Mouse (Mus musculus): ENCODE results near the gene Aatf. TPM values are rescaled to one million over a fixed set of nuclear protein-coding genes. Genes with fewer than 3 reads are reported as not detected.

The Aatf gene
- 10 to 100 TPM; 10.5 to 10.9 TPM for total RNA-seq (2021)
- long read RNA-seq, experiment 1, transcript Aatf-201 (13 exons, 1,822 nt): major isoform, 7 of 10 reads
- long read RNA-seq, experiment 1, partial matches to known transcripts: 0 of 10 reads
- long read RNA-seq, experiment 1, other reads (novel, unspliced or antisense): 2 of 10 reads
- long read RNA-seq, experiment 2, transcript Aatf-201 (13 exons, 1,822 nt): major isoform, 8 of 8 reads
- long read RNA-seq, experiment 2, partial matches to known transcripts: 0 of 8 reads
- long read RNA-seq, experiment 2, other reads (novel, unspliced or antisense): 0 of 8 reads

DNA sequence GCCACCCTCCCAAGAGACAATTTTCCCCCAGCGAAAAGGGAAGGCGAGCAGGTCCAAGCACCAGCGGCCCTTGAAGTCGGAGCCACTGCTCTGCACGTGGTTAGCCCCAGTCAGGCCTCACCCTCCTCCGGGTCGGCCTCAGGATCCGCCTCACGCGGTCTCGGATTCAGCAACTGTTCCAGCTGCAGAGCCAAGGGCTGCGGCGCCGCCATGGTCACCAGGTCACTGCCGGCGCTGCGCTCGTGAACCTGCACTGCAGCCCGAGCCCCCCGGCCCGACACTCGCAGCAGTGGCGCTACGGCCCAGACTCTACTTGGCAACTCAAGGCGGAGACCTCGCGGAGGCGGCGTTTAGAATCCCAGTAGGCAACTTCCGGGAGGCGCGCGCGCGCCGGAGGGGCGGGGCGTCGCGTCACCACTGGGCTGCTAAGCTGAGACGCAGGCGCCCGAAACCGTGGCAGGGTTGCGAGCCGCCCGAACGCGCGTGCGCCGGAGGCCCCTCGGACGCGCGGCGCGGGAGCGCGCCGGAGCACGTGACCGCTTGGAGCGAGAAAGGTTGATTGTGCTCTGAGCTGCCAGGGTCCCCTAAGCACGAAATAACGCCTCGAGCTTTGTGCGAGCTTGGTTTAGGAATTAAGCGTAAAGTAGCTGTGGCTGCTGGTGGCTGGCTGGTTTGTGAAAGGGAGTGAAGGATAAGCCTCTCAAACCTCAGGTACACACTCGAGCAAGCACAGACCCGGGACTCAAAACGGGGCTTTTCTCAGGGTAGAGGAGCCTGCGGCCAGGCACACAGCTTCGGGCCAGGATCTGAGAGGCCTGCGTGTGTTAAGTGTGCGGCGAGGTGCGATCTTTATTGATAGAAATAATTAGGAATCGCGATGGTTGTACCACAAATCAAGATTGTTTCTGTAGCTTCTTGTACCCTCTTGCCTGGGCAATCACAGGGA, at the start of gene Aatf:
Aatf (minus strand) TSS at position 352 of the 946 bp plus-strand sequence.
- DNase-seq: peak; percentile 96
- intact Hi-C loops (cut with DNase I; ENCODE audit: low total_unique reads): no loop called here

GRCm38 (mm10) chr11:84562758-84563347, 49.5 kb upstream of the Aatf start:
- DNase-seq: no peak
- intact Hi-C loops (cut with DNase I; ENCODE audit: low total_unique reads): no loop called here

GRCm38 (mm10) chr11:84561546-84561945, 48.2 kb upstream of the Aatf start:
- no peak for DNase-seq
- intact Hi-C loops (cut with DNase I; ENCODE audit: low total_unique reads): no loop called here

DNA sequence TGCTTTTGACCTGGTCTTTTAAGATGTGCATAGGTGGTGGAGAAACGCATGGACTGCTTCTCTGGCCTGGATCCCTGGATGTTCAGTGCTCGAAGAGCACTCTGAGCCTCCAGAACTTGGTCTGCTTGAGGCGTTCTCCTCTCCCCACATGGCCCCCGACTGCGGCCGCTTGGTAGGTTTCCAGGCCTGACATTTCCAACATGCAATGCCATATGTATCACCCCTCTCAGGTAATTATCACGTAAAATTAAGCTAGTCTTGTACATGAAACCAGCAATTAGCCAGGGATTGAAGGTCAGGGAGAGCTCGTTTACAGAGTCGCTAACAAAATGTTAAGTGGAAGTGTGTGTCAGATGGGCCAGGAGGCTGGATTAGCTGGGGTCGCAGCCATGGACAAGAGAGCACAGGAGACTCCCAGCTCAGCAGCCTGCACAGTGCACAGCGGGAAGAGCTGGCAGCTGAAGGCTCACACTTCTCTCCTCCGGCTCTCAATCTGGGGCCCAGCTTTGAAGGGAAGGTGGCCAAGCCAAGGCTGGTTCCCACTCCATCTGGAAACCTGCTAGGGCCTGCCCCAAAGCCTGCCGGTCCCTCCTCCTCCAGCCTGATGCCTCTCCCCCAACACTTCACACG, 40.6 kb upstream of the Aatf start:
- no peak for DNase-seq
- intact Hi-C loops (cut with DNase I; ENCODE audit: low total_unique reads): no loop called here

- intact Hi-C loops (cut with DNase I; ENCODE audit: low total_unique reads): no loop called here
- DNase-seq: no peak
Observed at GRCm38 (mm10) chr11:84551296-84551695, 38.0 kb upstream of the Aatf start.

GRCm38 (mm10) chr11:84549258-84549791, 36.0 kb upstream of the Aatf start:
- intact Hi-C loops (cut with DNase I; ENCODE audit: low total_unique reads): no loop called here
- no peak for DNase-seq

DNA sequence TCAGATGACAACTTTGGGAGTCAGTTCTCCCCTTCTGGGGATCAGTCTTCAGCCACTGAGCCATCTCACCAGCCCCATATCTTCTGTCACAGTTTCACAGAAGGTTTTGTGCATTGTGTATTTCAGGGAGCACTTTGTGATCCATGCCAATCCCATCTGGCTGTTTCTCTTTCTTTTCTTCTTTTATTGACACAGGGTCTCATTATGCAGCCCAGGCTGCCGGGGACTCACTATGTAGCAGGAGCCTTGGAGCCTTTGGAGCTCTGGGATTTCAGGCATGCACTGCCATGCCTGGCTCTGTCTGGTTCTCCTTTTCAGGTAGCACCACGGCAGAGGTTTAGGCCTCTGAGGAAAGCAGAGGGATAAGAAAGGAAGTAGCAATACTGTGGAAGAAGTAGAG, 35.0 kb upstream of the Aatf start:
- no peak for DNase-seq
- intact Hi-C loops (cut with DNase I; ENCODE audit: low total_unique reads): no loop called here

- intact Hi-C loops (cut with DNase I; ENCODE audit: low total_unique reads): no loop called here
- no peak for DNase-seq
Observed at GRCm38 (mm10) chr11:84539981-84540380, 26.7 kb upstream of the Aatf start.

- intact Hi-C loops (cut with DNase I; ENCODE audit: low total_unique reads): no loop called here
- DNase-seq: no peak
Observed at GRCm38 (mm10) chr11:84529797-84530703, 16.7 kb upstream of the Aatf start.

DNA sequence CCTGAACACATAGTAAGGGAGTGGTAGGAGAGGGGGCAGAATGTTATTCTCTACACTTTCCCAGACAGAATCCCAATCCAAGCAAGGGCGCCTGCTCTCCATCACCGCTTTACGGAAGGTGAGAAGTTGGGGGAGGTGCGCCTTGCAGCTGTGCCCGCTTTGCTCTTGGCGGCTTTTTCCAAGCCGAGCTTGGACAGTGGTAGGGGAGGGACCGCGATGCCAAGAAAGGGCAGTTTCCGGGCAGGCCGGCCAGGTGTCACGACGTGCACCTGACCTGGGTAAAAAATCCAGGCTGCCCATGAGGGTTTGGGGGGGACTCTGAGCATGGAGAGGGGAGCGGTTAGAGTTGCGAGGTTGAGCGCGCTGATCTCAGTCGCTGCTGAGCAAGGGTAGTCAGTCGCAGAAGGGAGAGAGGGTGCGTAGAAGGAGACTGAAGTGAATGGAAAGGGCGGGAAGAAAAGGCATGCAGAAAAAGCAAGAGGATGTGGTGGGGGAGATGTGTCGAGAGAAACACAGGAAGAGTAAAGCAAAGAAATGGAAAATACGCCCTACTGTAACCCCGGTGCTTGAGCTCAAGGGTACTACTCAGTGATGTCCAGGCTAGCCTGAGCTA, 15.9 kb upstream of the Aatf start:
- no peak for DNase-seq
- intact Hi-C loops (cut with DNase I; ENCODE audit: low total_unique reads): no loop called here

- intact Hi-C loops (cut with DNase I; ENCODE audit: low total_unique reads): no loop called here
- no peak for DNase-seq
Observed at GRCm38 (mm10) chr11:84526976-84527860, 13.9 kb upstream of the Aatf start.

DNA sequence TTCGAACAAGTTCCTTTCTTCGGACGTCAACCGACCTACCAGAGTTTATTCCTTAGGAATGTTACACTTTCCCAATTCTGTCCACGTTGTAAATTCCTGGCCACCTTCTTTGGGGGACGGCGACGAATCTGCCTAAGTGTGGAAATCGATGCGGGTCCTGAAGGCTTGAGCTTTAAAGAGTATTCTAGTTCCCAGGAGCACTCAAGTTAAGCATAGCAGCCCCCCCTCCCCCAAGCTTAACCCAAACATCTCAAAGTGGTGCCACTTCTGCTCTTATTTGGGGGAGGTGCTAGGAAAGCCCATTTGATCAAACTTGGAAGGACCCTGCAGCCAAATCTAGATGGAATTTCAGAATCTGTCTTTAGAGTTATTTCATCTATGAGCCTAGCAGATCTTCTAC, 13.1 kb upstream of the Aatf start:
- intact Hi-C loops (cut with DNase I; ENCODE audit: low total_unique reads): no loop called here
- no peak for DNase-seq

DNA sequence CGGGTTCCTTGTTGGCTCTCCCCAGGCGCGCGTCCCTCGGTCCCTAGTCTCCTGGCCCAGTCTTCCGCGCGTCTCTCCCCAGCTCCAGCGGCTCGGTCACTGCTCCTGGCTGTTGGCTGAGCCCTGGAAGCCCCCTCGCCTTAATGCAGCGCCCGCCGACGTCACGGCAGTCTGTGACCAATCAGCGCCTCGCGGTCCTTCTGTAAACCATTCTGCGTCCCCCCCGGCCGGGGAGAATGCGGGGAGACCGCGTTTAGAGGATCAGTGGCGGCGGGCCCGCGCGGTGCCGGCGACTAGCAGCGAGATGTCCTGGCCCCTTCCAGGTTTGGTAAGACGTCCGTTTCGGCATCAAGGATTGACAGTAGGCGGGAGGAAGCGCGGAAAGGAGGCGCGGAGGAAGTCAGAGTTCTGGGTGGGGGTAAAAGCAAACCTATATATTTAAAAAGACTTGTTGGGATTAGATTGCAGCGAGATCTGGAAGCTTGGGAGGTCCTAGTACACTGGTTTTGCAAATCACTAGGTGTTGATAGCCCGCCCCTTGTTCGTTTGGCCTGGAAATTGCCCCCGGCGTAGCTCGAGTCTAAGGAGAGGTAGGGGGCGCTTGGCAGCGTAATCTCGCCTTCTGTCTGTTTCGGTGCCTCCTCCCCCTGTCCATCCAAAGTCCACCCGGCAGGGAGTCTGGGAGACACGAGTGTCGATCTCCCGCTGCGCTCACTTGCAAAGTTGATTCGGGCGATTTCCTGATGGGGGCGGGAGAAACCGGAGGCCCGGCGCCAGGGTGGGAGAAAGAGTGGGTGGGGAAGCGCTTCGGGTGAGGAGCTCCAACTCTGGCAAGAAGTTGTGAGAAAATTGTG, 12.3 kb upstream of the Aatf start, which contains the start of gene Lhx1:
Lhx1 (minus strand) TSS at position 115 of the 854 bp plus-strand sequence.
- intact Hi-C loops (cut with DNase I; ENCODE audit: low total_unique reads): no loop called here
- no peak for DNase-seq

DNA sequence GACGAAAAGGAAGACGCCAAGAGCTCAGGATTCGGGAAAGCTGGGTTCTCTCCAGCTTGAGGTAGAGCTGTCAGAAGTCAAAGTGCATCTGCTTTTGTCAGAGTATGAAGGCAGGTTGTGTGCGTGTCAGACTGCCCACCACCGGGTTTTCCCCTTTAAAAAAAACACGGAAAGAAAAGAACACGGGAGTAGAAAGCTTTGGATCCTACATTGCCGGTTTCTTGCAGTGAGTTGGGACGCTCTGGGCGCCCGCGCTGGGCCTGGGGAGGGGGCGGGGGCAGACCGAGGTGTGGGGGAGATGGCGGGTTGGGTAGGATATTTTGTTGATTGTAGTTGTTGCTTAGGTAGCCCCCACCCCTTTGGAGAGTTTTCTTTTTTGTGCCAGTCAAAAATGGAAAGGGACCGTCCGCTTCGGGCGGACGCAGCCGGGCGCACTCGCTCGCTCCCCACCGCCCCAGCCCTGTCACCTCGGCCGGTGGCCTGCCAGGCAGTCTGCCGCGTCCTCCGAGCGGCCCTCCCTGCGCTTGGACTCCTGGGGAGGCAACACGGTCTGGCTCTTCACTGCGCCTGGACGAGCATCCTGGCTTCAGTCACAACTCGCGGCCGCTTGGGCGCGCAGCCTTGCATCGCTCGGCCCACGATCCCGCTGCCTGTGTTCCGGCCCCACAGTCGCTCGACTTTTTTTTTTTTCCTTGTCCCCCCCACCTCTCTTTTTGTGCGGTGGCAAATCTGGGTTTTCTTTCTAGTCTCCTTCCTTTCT, 11.4 kb upstream of the Aatf start:
- intact Hi-C loops (cut with DNase I; ENCODE audit: low total_unique reads): no loop called here
- DNase-seq: no peak

DNA sequence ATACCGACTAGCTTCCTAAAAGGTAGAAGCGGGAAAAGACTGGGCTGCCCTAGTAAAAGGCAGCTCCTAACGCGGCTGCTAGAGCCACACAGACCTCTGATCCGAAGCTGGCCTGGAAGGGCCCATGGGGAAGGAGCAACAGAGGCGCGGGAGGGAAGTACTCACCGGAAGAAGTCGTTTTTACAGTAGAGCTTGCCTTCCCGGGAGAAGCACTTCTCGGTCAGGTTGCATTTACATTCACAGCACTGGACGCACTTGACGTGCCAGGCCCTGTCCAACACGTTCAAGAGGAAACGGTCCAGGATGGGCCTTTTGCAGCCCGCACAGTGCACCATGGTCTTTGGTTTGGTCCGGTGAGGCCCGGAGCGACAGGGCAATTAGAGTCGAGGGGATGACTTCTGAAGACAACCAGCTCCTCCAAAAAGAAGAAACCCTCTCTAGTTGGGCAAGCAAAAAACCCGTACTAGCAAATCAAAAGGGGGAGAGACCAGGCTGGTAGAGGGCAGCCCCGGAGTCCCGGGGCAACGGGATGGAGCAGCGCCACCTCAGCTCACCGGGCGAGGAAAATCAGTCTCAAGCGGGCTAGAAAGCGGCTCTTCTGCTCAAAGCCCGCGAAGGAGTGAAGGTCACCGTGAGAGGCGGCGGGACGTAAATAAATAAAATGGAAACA, 10.7 kb upstream of the Aatf start:
- no peak for DNase-seq
- intact Hi-C loops (cut with DNase I; ENCODE audit: low total_unique reads): no loop called here
